Mouse (Mus musculus): ENCODE measurements at regions not wholly inside any gene's neighbourhood (a gene's known extent, or its start where the extent isn't known, plus 50 kb on each side); places are given as distances from the start of the nearest gene placed in this dataset.
A peak's percentile ranks its signal among the peaks of the same experiment; 100 is the strongest.

- no peaks in the 10 kb centered on the region for H3K27me3 ChIP-seq
- H3K9ac ChIP-seq: no peak overlapping the region
- H3K4me2 ChIP-seq (replicated peaks): peak overlapping the region; percentile 16; the same call in 1 of the 2 replicates
- 49% methylated on average over 12 of the region's 12 CpGs for WGBS
- H3K4me1 ChIP-seq: peaks cover 17% of the 10 kb centered on the region
- ATAC-seq (ENCODE audit: low FRiP score, low read depth): peak; percentile 66
- no peaks in the 10 kb centered on the region for H3K36me3 ChIP-seq
- no peaks in the 10 kb centered on the region for H3K9me3 ChIP-seq
- H3K4me3 ChIP-seq: no peak overlapping the region
- peak overlapping the region; percentile 86 for H3K27ac ChIP-seq
Observed at GRCm38 (mm10) chr7:78971644-78972313, 58.6 kb downstream of the Isg20 start.

GRCm38 (mm10) chr7:78989751-78990206, 63.5 kb upstream of the Acan start:
- Histone ChIP-seq H3K27ac (peak overlapping the region; percentile 77), H3K9me3 (no peaks in the 10 kb centered on the region), H3K4me1 (peaks cover 18% of the 10 kb centered on the region), H3K4me3 (peak overlapping the region; percentile 45), H3K27me3 (no peaks in the 10 kb centered on the region), H3K4me2 (replicated peaks) (peak overlapping the region; percentile 74), H3K36me3 (no peaks in the 10 kb centered on the region), H3K9ac (peak overlapping the region; percentile 66; the same call in 1 of the 2 replicates)
- peak; percentile 66 for ATAC-seq (ENCODE audit: low FRiP score, low read depth)
- 22% methylated on average over 5 of the region's 5 CpGs for WGBS

- Histone ChIP-seq H3K4me2 (replicated peaks) (peak overlapping the region; percentile 74), H3K27ac (peak overlapping the region; percentile 77), H3K4me3 (peak overlapping the region; percentile 45), H3K27me3 (no peaks in the 10 kb centered on the region), H3K4me1 (peaks cover 18% of the 10 kb centered on the region), H3K9me3 (no peaks in the 10 kb centered on the region), H3K9ac (peak overlapping the region; percentile 66), H3K36me3 (no peaks in the 10 kb centered on the region)
- WGBS: 3% methylated on average over 27 of the region's 27 CpGs
- peak; percentile 92 for ATAC-seq (ENCODE audit: low FRiP score, low read depth)
Observed at GRCm38 (mm10) chr7:78990302-78991038, 62.8 kb upstream of the Acan start.

- Histone ChIP-seq H3K4me2 (replicated peaks) (no peak overlapping the region), H3K27me3 (no peaks in the 10 kb centered on the region), H3K4me3 (no peak overlapping the region), H3K36me3 (no peaks in the 10 kb centered on the region), H3K27ac (no peak overlapping the region), H3K4me1 (peaks cover 18% of the 10 kb centered on the region), H3K9me3 (no peaks in the 10 kb centered on the region), H3K9ac (no peak overlapping the region)
- WGBS: 87% methylated on average over 7 of the region's 7 CpGs
- ATAC-seq (ENCODE audit: low FRiP score, low read depth): no peak
Observed at GRCm38 (mm10) chr7:78992991-78993390, 60.3 kb upstream of the Acan start.

GRCm38 (mm10) chr7:78994134-78994533, 59.1 kb upstream of the Acan start:
- 88% methylated on average over 8 of the region's 8 CpGs for WGBS

GRCm38 (mm10) chr7:78995034-78995433, 58.2 kb upstream of the Acan start:
- Histone ChIP-seq H3K9me3 (no peaks in the 10 kb centered on the region), H3K27me3 (no peaks in the 10 kb centered on the region), H3K9ac (no peak overlapping the region), H3K27ac (no peak overlapping the region), H3K36me3 (no peaks in the 10 kb centered on the region), H3K4me2 (replicated peaks) (no peak overlapping the region), H3K4me3 (no peak overlapping the region), H3K4me1 (peaks cover 13% of the 10 kb centered on the region)
- WGBS: 65% methylated on average over 2 of the region's 2 CpGs
- ATAC-seq (ENCODE audit: low FRiP score, low read depth): no peak

More at GRCm38 (mm10) chr7:78994134-78994533, 59.1 kb upstream of the Acan start:
- no peaks in the 10 kb centered on the region for H3K36me3 ChIP-seq
- peaks cover 18% of the 10 kb centered on the region for H3K4me1 ChIP-seq
- H3K4me3 ChIP-seq: no peak overlapping the region
- H3K9me3 ChIP-seq: no peaks in the 10 kb centered on the region
- ATAC-seq (ENCODE audit: low FRiP score, low read depth): no peak
- no peak overlapping the region for H3K27ac ChIP-seq
- no peaks in the 10 kb centered on the region for H3K27me3 ChIP-seq
- H3K4me2 ChIP-seq (replicated peaks): no peak overlapping the region
- H3K9ac ChIP-seq: no peak overlapping the region

GRCm38 (mm10) chr7:78995820-78996219, 57.5 kb upstream of the Acan start:
- H3K36me3 ChIP-seq: no peaks in the 10 kb centered on the region
- no peak for ATAC-seq (ENCODE audit: low FRiP score, low read depth)
- no peak overlapping the region for H3K4me2 ChIP-seq (replicated peaks)
- H3K27me3 ChIP-seq: no peaks in the 10 kb centered on the region
- H3K4me1 ChIP-seq: peaks cover 5% of the 10 kb centered on the region
- no peaks in the 10 kb centered on the region for H3K9me3 ChIP-seq
- no peak overlapping the region for H3K27ac ChIP-seq
- 81% methylated on average over 4 of the region's 4 CpGs for WGBS
- H3K9ac ChIP-seq: no peak overlapping the region
- no peak overlapping the region for H3K4me3 ChIP-seq

Data from limb, embryonic 13.5 days (tissue).